Mouse (Mus musculus): Measurements from ENCODE around the gene Sucla2.

DNA sequence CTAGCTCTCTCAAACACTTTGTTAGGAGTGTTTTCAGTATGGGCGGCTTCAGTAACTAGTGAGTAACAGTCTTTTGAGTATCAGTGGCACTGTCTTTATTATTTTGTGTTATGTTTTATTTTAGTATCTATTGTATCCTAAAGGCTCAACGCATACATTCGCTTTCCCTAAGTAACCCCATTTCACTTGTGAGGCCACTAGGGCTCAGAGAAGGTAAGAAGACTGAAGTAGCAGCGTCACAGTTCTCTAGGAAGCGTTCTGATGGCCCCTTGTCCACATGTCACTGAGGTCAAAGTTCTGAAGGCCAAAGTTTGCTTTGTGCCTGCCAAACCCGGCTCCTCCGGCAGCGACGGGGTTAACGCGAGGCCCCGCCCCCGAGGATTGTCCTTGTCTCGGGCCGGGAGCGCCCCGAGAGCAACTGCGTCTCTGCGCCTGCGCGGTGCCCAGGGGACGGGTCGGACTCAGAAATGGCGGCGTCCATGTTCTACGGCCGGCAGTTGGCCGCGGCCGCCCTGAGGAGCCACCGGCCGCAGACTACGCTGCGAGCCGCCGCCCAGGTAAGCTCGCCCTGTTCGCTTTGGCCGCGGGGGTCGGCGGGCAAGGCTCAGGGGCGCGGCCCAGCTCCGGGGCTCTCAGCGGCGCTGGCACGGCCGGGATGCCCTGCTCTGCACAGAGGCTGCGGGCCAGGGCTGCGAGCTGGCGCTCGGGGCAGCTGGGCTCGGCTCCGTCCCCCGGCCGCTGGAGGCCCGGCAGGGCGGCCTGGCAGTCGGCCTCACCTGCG lies 27.4 kb downstream of the Sucla2 start:
- TF ChIP-seq CTCF (IDR thresholded peaks at IDR 0.05; ENCODE audit: control insufficient read depth, insufficient read depth, insufficient replicate concordance, low read depth, low read length) (no peak), POLR2A (IDR thresholded peaks at IDR 0.05; ENCODE audit: control insufficient read depth, low read depth, low read length) (peak; percentile 97)
